In genomic region chr11:87060410-87060809, GRCm38 (mm10) we compare ENCODE assay signal across 36 mouse cellular contexts.
"Had no signal": no experiment of that assay in that cellular context is flagged by ENCODE, and none has a peak within 500 bp of the region (broad histone marks: within the 10 kb centered on the region; RNA-seq: fewer than 3 reads in every experiment).

No protein-coding gene starts in this region.

- H3K4me3 ChIP-seq: heart, embryonic 10.5 days; heart, embryonic 12.5 days; heart, embryonic 13.5 days; heart, embryonic 15.5 days; hindbrain, embryonic 10.5 days; hindbrain, embryonic 12.5 days; hindbrain, embryonic 13.5 days; hindbrain, embryonic 15.5 days; intestine, embryonic 15.5 days; kidney, embryonic 15.5 days; layer of hippocampus, adult 2 months; left cerebral cortex, adult 2 months had no signal

- H3K27me3 ChIP-seq: heart, embryonic 12.5 days; heart, embryonic 13.5 days; heart, embryonic 15.5 days; hindbrain, embryonic 12.5 days; hindbrain, embryonic 13.5 days; hindbrain, embryonic 15.5 days; intestine, embryonic 15.5 days; kidney, embryonic 15.5 days had no signal

- H3K9ac ChIP-seq: heart, embryonic 12.5 days; heart, embryonic 13.5 days; heart, embryonic 15.5 days; hindbrain, embryonic 12.5 days; hindbrain, embryonic 13.5 days; hindbrain, embryonic 14.5 days; hindbrain, embryonic 15.5 days; intestine, embryonic 15.5 days; kidney, embryonic 15.5 days had no signal

- H3K9me3 ChIP-seq: heart, embryonic 10.5 days; heart, embryonic 12.5 days; heart, embryonic 13.5 days; heart, embryonic 15.5 days; hindbrain, embryonic 10.5 days; hindbrain, embryonic 12.5 days; hindbrain, embryonic 13.5 days; hindbrain, embryonic 15.5 days; intestine, embryonic 15.5 days; kidney, embryonic 15.5 days had no signal

- DNase-seq: heart, postnatal 10 days; heart, postnatal 14 days; heart, postnatal 36 days; heart, postnatal 4 days; kidney, adult 11 months; kidney, adult 18-20 months; kidney, adult 2 months; kidney, adult 8-10 months; kidney, adult 9 months; kidney, postnatal 10 days; kidney, postnatal 14 days; kidney, postnatal 25 days; kidney, postnatal 36 days; kidney, postnatal 4 days; layer of hippocampus, adult 9-11 months; layer of hippocampus, postnatal 36 days had no signal

- H3K36me3 ChIP-seq: intestine, embryonic 15.5 days had no signal

- ATAC-seq: hindbrain, embryonic 16.5 days; hindbrain, postnatal 0 days; inflammation-experienced regulatory T-cells, adult 6 months; intestine, embryonic 15.5 days; intestine, embryonic 16.5 days; intestine, postnatal 0 days had no signal

- H3K4me1 ChIP-seq: heart, embryonic 10.5 days; heart, embryonic 12.5 days; heart, embryonic 13.5 days; heart, embryonic 15.5 days; hindbrain, embryonic 12.5 days; hindbrain, embryonic 13.5 days; hindbrain, embryonic 15.5 days; kidney, embryonic 15.5 days had no signal

- H3K27ac ChIP-seq: heart, embryonic 10.5 days; heart, embryonic 13.5 days; heart, embryonic 15.5 days; hindbrain, embryonic 10.5 days; hindbrain, embryonic 12.5 days; hindbrain, embryonic 13.5 days; hindbrain, embryonic 14.5 days; hindbrain, embryonic 15.5 days; hindbrain, postnatal 0 days; intestine, embryonic 15.5 days; kidney, embryonic 15.5 days; kidney, postnatal 0 days; layer of hippocampus, adult 2 months; left cerebral cortex, adult 2 months had no signal

- H3K4me2 ChIP-seq: heart, embryonic 11.5 days; heart, embryonic 12.5 days; heart, embryonic 13.5 days; heart, embryonic 15.5 days; hindbrain, embryonic 12.5 days; hindbrain, embryonic 13.5 days; hindbrain, embryonic 14.5 days; hindbrain, embryonic 15.5 days; intestine, embryonic 15.5 days; kidney, embryonic 15.5 days had no signal
